Mouse (Mus musculus) embryonic facial prominence, embryonic 11.5 days (tissue): ENCODE measurements around the gene Cmtm4. TPM values are rescaled to one million over a fixed set of nuclear protein-coding genes. Genes with fewer than 3 reads are reported as not detected.

ENCODE experiments used
- ATAC-seq: fragments of 200-750 bp; cut with Nextera tagmentation; replicated peaks from 2 replicates; pipeline ENCODE4 v1.8.0; 2017; ENCODE audit warnings: low read depth; ENCODE audit not compliant: insufficient number of reproducible peaks, low FRiP score, low TSS enrichment
- DNase-seq: peaks from one replicate; pipeline ENCODE4 v3.0.0-alpha.2; 2015; ENCODE audit warnings: low spot score
- H3K27ac ChIP-seq: fragments of 300-500 bp; sonication (generic); replicated peaks from 2 replicates; pipeline ENCODE4 v1.5.1; 2014; ENCODE audit warnings: mild to moderate bottlenecking, low read depth, low read length, control low read depth
- H3K27me3 ChIP-seq: fragments of 300-500 bp; sonication (generic); 2 replicates; pipeline ENCODE4 v1.6.1; 2014; ENCODE audit warnings: mild to moderate bottlenecking, low read length, moderate library complexity, mixed read lengths; ENCODE audit not compliant: control insufficient read depth, insufficient read depth
- H3K36me3 ChIP-seq: fragments of 300-500 bp; sonication (generic); replicated peaks from 2 replicates; pipeline ENCODE4 v1.6.1; 2014; ENCODE audit warnings: low read depth, mild to moderate bottlenecking, low read length, moderate library complexity, mixed read lengths; ENCODE audit not compliant: control insufficient read depth, insufficient read depth
- H3K4me1 ChIP-seq: fragments of 300-500 bp; sonication (generic); 2 replicates; pipeline ENCODE4 v1.6.1; 2014; ENCODE audit warnings: low read length, mixed read lengths; ENCODE audit not compliant: control insufficient read depth, insufficient read depth
- H3K4me2 ChIP-seq: fragments of 300-500 bp; sonication (generic); 2 replicates; pipeline ENCODE4 v1.6.1; 2014; ENCODE audit warnings: low read depth, mild to moderate bottlenecking, control low read depth, low read length, moderate library complexity
- H3K4me3 ChIP-seq: fragments of 300-500 bp; sonication (generic); 2 replicates; pipeline ENCODE4 v1.5.1; 2014; ENCODE audit warnings: low read depth, low read length, control low read depth
- H3K9ac ChIP-seq: fragments of 300-500 bp; sonication (generic); replicated peaks from 2 replicates; pipeline ENCODE4 v1.6.1; 2014; ENCODE audit warnings: mild to moderate bottlenecking, control low read depth, low read length
- H3K9me3 ChIP-seq: fragments of 300-500 bp; sonication (generic); replicated peaks from 2 replicates; pipeline ENCODE4 v1.6.1; 2016; ENCODE audit warnings: mild to moderate bottlenecking, low read length, inconsistent platforms, mixed read lengths; ENCODE audit not compliant: control insufficient read depth
- WGBS: fragments of 180-500 bp; shearing (Covaris S2); extraction: QIAGEN DNeasy Blood & Tissue Kit; methylation state at CpG from one replicate; pipeline ENCODE4 v1.1.7; 2014; 5-methylcytosine and 5-hydroxymethylcytosine counted together
- polyA plus RNA-seq: library from polyadenylated mRNA; unstranded; fragments of >200 nt; fragmentation: Nextera tagmentation; extraction: Ambion mirVana; gene quantifications from 2 replicates; pipeline ENCODE4 v1.2.1, GENCODE M21; 2014

The Cmtm4 gene
- polyA plus RNA-seq, 1 experiment from 2014 or later, result 3.8 TPM

GRCm38 (mm10) chr8:104390245-104390644 lies 5.4 kb downstream of the Cmtm4 start:
- H3K9ac ChIP-seq, result no peak overlapping the region
- H3K36me3 ChIP-seq, result no peaks in the 10 kb centered on the region
- no peak overlapping the region for H3K27ac ChIP-seq
- ATAC-seq (no peak), DNase-seq (no peak)
- no peaks in the 10 kb centered on the region for H3K27me3 ChIP-seq
- H3K4me2 ChIP-seq, result no peak overlapping the region
- no peak overlapping the region for H3K4me3 ChIP-seq
- H3K4me1 ChIP-seq, result peaks cover 3% of the 10 kb centered on the region
- H3K9me3 ChIP-seq, result no peaks in the 10 kb centered on the region
- WGBS, result 89% methylated on average over 8 of the region's 8 CpGs

GRCm38 (mm10) chr8:104387980-104388379 lies 7.6 kb downstream of the Cmtm4 start:
- Histone ChIP-seq H3K4me1 (peaks cover 3% of the 10 kb centered on the region), H3K4me2 (no peak overlapping the region), H3K9me3 (no peaks in the 10 kb centered on the region), H3K27ac (no peak overlapping the region), H3K27me3 (no peaks in the 10 kb centered on the region), H3K36me3 (no peaks in the 10 kb centered on the region), H3K9ac (no peak overlapping the region), H3K4me3 (no peak overlapping the region)
- WGBS, result 81% methylated on average over 2 of the region's 2 CpGs
- no peak for ATAC-seq
- DNase-seq, result no peak

- H3K4me1 ChIP-seq, result peaks cover 3% of the 10 kb centered on the region
- H3K4me2 ChIP-seq, result no peak overlapping the region
- no peaks in the 10 kb centered on the region for H3K36me3 ChIP-seq
- ATAC-seq (no peak), DNase-seq (no peak)
- H3K4me3 ChIP-seq, result no peak overlapping the region
- WGBS, result 57% methylated on average over 7 of the region's 7 CpGs
- H3K9ac ChIP-seq, result no peak overlapping the region
- no peaks in the 10 kb centered on the region for H3K9me3 ChIP-seq
- H3K27me3 ChIP-seq, result no peaks in the 10 kb centered on the region
- no peak overlapping the region for H3K27ac ChIP-seq
These were observed 8.1 kb downstream of the Cmtm4 start for GRCm38 (mm10) chr8:104387501-104387900.

- Histone ChIP-seq H3K27me3 (no peaks in the 10 kb centered on the region), H3K4me3 (no peak overlapping the region), H3K9ac (no peak overlapping the region), H3K4me1 (peaks cover 3% of the 10 kb centered on the region), H3K9me3 (no peaks in the 10 kb centered on the region), H3K4me2 (no peak overlapping the region), H3K27ac (no peak overlapping the region), H3K36me3 (no peaks in the 10 kb centered on the region)
- ATAC-seq (0 out of 2 replicates have a peak, but pooled peaks have one; percentile 39), DNase-seq (peak; percentile 36)
- WGBS, result 14% methylated on average over 4 of the region's 4 CpGs
These were observed 8.9 kb downstream of the Cmtm4 start for GRCm38 (mm10) chr8:104386693-104387092.

GRCm38 (mm10) chr8:104383977-104384376 lies 11.6 kb downstream of the Cmtm4 start:
- no peaks in the 10 kb centered on the region for H3K9me3 ChIP-seq
- WGBS, result 85% methylated on average over 3 of the region's 3 CpGs
- H3K4me2 ChIP-seq, result no peak overlapping the region
- H3K9ac ChIP-seq, result no peak overlapping the region
- ATAC-seq, result no peak
- H3K36me3 ChIP-seq, result no peaks in the 10 kb centered on the region
- no peak overlapping the region for H3K27ac ChIP-seq
- no peaks in the 10 kb centered on the region for H3K27me3 ChIP-seq
- H3K4me1 ChIP-seq, result peaks cover 3% of the 10 kb centered on the region
- no peak overlapping the region for H3K4me3 ChIP-seq
- DNase-seq, result no peak

- ATAC-seq (no peak), DNase-seq (no peak)
- Histone ChIP-seq H3K4me3 (no peak overlapping the region), H3K9me3 (no peaks in the 10 kb centered on the region), H3K27me3 (no peaks in the 10 kb centered on the region), H3K4me1 (peaks cover 3% of the 10 kb centered on the region), H3K27ac (no peak overlapping the region), H3K36me3 (no peaks in the 10 kb centered on the region), H3K9ac (no peak overlapping the region), H3K4me2 (no peak overlapping the region)
- 86% methylated on average over 2 of the region's 2 CpGs for WGBS
These were observed 12.3 kb downstream of the Cmtm4 start for GRCm38 (mm10) chr8:104383296-104383695.

- Histone ChIP-seq H3K4me2 (no peak overlapping the region), H3K27ac (no peak overlapping the region), H3K4me1 (no peaks in the 10 kb centered on the region), H3K9me3 (no peaks in the 10 kb centered on the region), H3K9ac (no peak overlapping the region), H3K27me3 (no peaks in the 10 kb centered on the region), H3K4me3 (no peak overlapping the region), H3K36me3 (no peaks in the 10 kb centered on the region)
- ATAC-seq (no peak), DNase-seq (no peak)
- 74% methylated on average over 5 of the region's 5 CpGs for WGBS
These were observed 14.6 kb downstream of the Cmtm4 start for GRCm38 (mm10) chr8:104380961-104381411.

- no peak overlapping the region for H3K4me3 ChIP-seq
- H3K4me2 ChIP-seq, result no peak overlapping the region
- H3K36me3 ChIP-seq, result no peaks in the 10 kb centered on the region
- WGBS, result 84% methylated on average over 7 of the region's 7 CpGs
- ATAC-seq, result no peak
- no peaks in the 10 kb centered on the region for H3K9me3 ChIP-seq
- no peaks in the 10 kb centered on the region for H3K4me1 ChIP-seq
- no peaks in the 10 kb centered on the region for H3K27me3 ChIP-seq
- DNase-seq, result no peak
- no peak overlapping the region for H3K27ac ChIP-seq
- H3K9ac ChIP-seq, result no peak overlapping the region
These were observed 15.3 kb downstream of the Cmtm4 start for GRCm38 (mm10) chr8:104380269-104380668.
